Mouse (Mus musculus): Measurements from ENCODE around the gene Gm7903.
"Not testable (repeated sequence)": the region's sequence is repeated elsewhere in the genome, so short reads cannot be mapped to it uniquely, and the experiment has no call there.

Gene Gm7903

GRCm38 (mm10) chrX:135433535-135433934, at the start of gene Gm7903:
Gene Gm7903, plus strand, starts transcription at chrX:135433835.
- in situ Hi-C loops (cut with MboI; ENCODE audit: low sequenced_read_pairs): not testable (repeated sequence)

GRCm38 (mm10) chrX:135403578-135403977, 30.1 kb upstream of the Gm7903 start:
- in situ Hi-C loops (cut with MboI; ENCODE audit: low sequenced_read_pairs): not testable (repeated sequence)

GRCm38 (mm10) chrX:135421203-135421602, 12.4 kb upstream of the Gm7903 start:
- in situ Hi-C loops (cut with MboI; ENCODE audit: low sequenced_read_pairs): not testable (repeated sequence)

- in situ Hi-C loops (cut with MboI; ENCODE audit: low sequenced_read_pairs): not testable (repeated sequence)
These were observed 11.8 kb upstream of the Gm7903 start for GRCm38 (mm10) chrX:135421824-135422223.

GRCm38 (mm10) chrX:135422473-135422872, 11.2 kb upstream of the Gm7903 start:
- in situ Hi-C loops (cut with MboI; ENCODE audit: low sequenced_read_pairs): not testable (repeated sequence)

DNA sequence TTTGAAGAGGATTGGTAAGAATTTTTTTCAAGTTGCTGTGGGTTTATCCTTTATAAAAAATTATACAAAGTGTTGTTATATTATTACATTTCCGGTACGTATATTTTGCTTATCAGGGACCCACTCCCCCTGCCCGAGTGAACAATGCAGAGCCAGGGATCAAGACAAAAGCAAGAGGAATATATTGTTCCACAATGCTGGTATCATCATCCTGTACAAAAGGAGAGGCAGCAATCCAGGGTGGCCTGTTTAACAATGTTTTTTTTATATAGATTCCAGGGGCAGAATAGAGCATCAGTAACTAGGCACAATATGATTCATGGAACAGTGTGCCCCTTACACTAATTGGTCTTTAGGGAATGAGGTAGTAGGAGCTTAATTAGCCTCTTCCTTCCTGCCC, 30.5 kb downstream of the Gm7903 start:
- in situ Hi-C loops (cut with MboI; ENCODE audit: low sequenced_read_pairs): not testable (repeated sequence)

DNA sequence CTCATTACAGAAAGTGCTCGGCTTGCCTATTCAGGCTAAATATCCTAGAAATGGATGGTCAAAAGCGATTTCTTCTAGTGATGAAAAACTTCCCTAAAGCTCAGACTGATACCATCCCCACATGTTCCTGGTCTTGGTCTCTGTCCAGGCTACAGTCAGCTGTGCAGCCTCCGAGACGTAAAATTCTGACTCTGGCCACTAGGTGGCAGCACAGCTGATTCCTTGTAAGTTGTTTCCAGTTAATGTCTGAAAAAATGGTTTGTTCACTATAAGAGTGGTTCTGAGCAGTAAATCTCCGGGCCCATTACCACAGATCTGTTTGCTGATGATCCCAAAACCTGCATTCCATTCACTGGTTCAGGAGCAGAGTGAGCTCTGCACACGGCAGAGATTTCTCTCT, 48.3 kb downstream of the Gm7903 start:
- in situ Hi-C loops (cut with MboI; ENCODE audit: low sequenced_read_pairs): not testable (repeated sequence)

GRCm38 (mm10) chrX:135483183-135483582, 49.5 kb downstream of the Gm7903 start:
- in situ Hi-C loops (cut with MboI; ENCODE audit: low sequenced_read_pairs): not testable (repeated sequence)
